Mouse (Mus musculus) kidney, adult 18-20 months (tissue): Measurements from ENCODE around the gene Dnmt3a.

Experiments used
- DNase-seq: peaks from one replicate; pipeline ENCODE4 v3.0.0; 2021

The Dnmt3a gene

GRCm38 (mm10) chr12:3855762-3856501, 50.1 kb downstream of the Dnmt3a start:
- DNase-seq: peak; percentile 73

GRCm38 (mm10) chr12:3856748-3857147, 50.9 kb downstream of the Dnmt3a start:
- DNase-seq: no peak

- DNase-seq: no peak
These were observed 51.4 kb downstream of the Dnmt3a start for GRCm38 (mm10) chr12:3857231-3857630.

GRCm38 (mm10) chr12:3857773-3858172, 52.0 kb downstream of the Dnmt3a start:
- DNase-seq: no peak

- no peak for DNase-seq
These were observed 52.9 kb downstream of the Dnmt3a start for GRCm38 (mm10) chr12:3858754-3859153.

- DNase-seq: peak; percentile 48
These were observed 53.7 kb downstream of the Dnmt3a start for GRCm38 (mm10) chr12:3859545-3859944.

- DNase-seq: no peak
These were observed 54.2 kb downstream of the Dnmt3a start for GRCm38 (mm10) chr12:3860005-3860404.

GRCm38 (mm10) chr12:3861665-3862228, 55.9 kb downstream of the Dnmt3a start:
- no peak for DNase-seq

- DNase-seq: no peak
These were observed 56.4 kb downstream of the Dnmt3a start for GRCm38 (mm10) chr12:3862253-3862652.

GRCm38 (mm10) chr12:3864208-3864607, 58.4 kb downstream of the Dnmt3a start:
- DNase-seq: no peak

GRCm38 (mm10) chr12:3865594-3865993, 59.8 kb downstream of the Dnmt3a start:
- no peak for DNase-seq

GRCm38 (mm10) chr12:3866654-3867370, 61.0 kb downstream of the Dnmt3a start:
- peak; percentile 61 for DNase-seq

GRCm38 (mm10) chr12:3868115-3868514, 62.3 kb downstream of the Dnmt3a start:
- no peak for DNase-seq

GRCm38 (mm10) chr12:3868676-3869458, 63.1 kb downstream of the Dnmt3a start:
- DNase-seq: peak; percentile 75

GRCm38 (mm10) chr12:3870024-3870423, 64.2 kb downstream of the Dnmt3a start:
- no peak for DNase-seq

- no peak for DNase-seq
These were observed 65.2 kb downstream of the Dnmt3a start for GRCm38 (mm10) chr12:3870859-3871462.

- DNase-seq: peak; percentile 79
These were observed 65.8 kb downstream of the Dnmt3a start for GRCm38 (mm10) chr12:3871637-3872036.

GRCm38 (mm10) chr12:3872410-3873230, 66.8 kb downstream of the Dnmt3a start:
- DNase-seq: peak; percentile 39

- DNase-seq: no peak
These were observed 69.7 kb downstream of the Dnmt3a start for GRCm38 (mm10) chr12:3875474-3875873.

- no peak for DNase-seq
These were observed 71.6 kb downstream of the Dnmt3a start for GRCm38 (mm10) chr12:3877376-3877775.

GRCm38 (mm10) chr12:3881474-3881873, 75.7 kb downstream of the Dnmt3a start:
- DNase-seq: no peak
